Comparison of ENCODE assay signal across 8 mouse cellular contexts in the genomic region with DNA sequence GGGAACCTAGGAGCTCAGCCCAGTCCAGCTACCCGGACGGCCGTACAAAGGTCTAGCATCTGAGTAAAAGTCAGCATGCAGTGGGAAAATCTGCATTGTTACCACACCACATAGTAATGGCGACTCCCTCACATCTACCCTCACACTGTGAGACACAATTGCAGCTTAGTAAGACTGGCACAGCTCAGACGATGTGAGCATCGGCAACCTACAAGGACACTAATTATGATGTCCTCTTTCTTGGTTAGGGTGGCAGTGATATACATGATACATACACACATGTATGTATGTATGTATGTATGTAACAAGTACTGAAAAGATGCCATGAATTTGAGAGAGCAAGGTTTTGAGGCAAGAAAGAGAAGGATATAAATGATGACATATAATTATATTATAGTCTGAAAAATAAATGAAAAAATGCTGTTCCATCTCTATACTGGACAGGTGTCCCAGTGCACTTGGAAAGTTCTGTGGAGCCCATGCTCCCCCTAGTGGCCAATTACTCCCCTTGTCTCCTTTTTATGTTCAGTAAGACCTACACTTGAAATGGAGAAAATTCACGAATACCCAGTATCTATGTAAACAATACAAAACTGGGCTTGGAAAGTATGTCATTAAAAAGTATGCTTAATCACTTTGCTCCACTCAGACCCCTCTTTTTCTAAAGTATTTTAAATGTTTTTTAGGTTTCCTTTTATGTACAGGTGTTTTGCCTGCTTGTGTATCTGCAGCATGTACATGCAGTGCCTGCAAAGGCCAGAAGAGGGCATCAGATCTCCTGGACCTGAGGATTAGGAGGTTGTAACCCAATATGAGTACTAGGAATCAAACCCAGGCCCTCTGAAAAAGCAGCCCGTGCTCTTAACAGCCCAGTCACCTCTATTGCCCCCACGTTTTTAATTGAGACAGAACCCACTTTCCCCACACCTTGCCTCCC. TPM values are rescaled to one million over a fixed set of nuclear protein-coding genes. Genes with fewer than 3 reads are reported as not detected.
A peak's percentile ranks its signal among the peaks of the same experiment; 100 is the strongest.
DNase-seq lines count a peak whose midpoint lies in the region; ATAC-seq and TF ChIP-seq lines count a peak whose summit lies in the region.

No protein-coding gene starts in this region.

- no peak overlapping the region for H3K4me3 ChIP-seq in bone marrow macrophage, adult 2 months (ENCODE audit: insufficient read depth, low read length)
- H3K4me3 ChIP-seq in embryonic facial prominence, embryonic 14.5 days (ENCODE audit: low read depth, low read length): no peak overlapping the region
- H3K4me3 ChIP-seq in hindbrain, embryonic 13.5 days: no peak overlapping the region
- H3K4me3 ChIP-seq in left cerebral cortex, adult 2 months: no peak overlapping the region
- H3K4me3 ChIP-seq in midbrain, embryonic 16.5 days (ENCODE audit: low read depth, low read length): no peak overlapping the region

- H3K4me2 ChIP-seq in embryonic facial prominence, embryonic 14.5 days (ENCODE audit: low read depth, low read length): no peak overlapping the region
- H3K4me2 ChIP-seq in hindbrain, embryonic 13.5 days: no peak overlapping the region
- H3K4me2 ChIP-seq in midbrain, embryonic 16.5 days (ENCODE audit: low read length): no peak overlapping the region

- no peaks in the 10 kb centered on the region for H3K27me3 ChIP-seq in embryonic facial prominence, embryonic 14.5 days (replicated peaks; ENCODE audit: control insufficient read depth, insufficient read depth, low read length)
- no peaks in the 10 kb centered on the region for H3K27me3 ChIP-seq in hindbrain, embryonic 13.5 days
- no peaks in the 10 kb centered on the region for H3K27me3 ChIP-seq in midbrain, embryonic 16.5 days (ENCODE audit: control insufficient read depth, insufficient read depth, low read depth, low read length)

- H3K36me3 ChIP-seq in embryonic facial prominence, embryonic 14.5 days (ENCODE audit: control insufficient read depth, insufficient read depth, low read length): no peaks in the 10 kb centered on the region
- H3K36me3 ChIP-seq in hindbrain, embryonic 13.5 days: 0 out of 2 replicates have a peak, but pooled peaks cover 5% of the 10 kb centered on the region
- H3K36me3 ChIP-seq in midbrain, embryonic 16.5 days (ENCODE audit: control insufficient read depth, insufficient read depth, low read length): no peaks in the 10 kb centered on the region

- H3K27ac ChIP-seq in bone marrow macrophage, adult 2 months (ENCODE audit: insufficient read depth, low read depth, low read length): no peak overlapping the region
- H3K27ac ChIP-seq in embryonic facial prominence, embryonic 14.5 days (replicated peaks; ENCODE audit: low read depth, low read length): no peak overlapping the region
- H3K27ac ChIP-seq in hindbrain, embryonic 13.5 days: no peak overlapping the region
- no peak overlapping the region for H3K27ac ChIP-seq in left cerebral cortex, adult 2 months
- H3K27ac ChIP-seq in midbrain, embryonic 16.5 days (ENCODE audit: low read length): no peak overlapping the region

- ATAC-seq in embryonic facial prominence, embryonic 14.5 days (ENCODE audit: low read depth): no peak; the same call in 1 of the 2 replicates
- ATAC-seq in hindbrain, embryonic 13.5 days (ENCODE audit: low FRiP score): peak; percentile 47; the same call in 1 of the 2 replicates
- peak; percentile 82 for ATAC-seq in midbrain, embryonic 16.5 days

- H3K9me3 ChIP-seq in embryonic facial prominence, embryonic 14.5 days (ENCODE audit: control insufficient read depth, low read length): no peaks in the 10 kb centered on the region
- H3K9me3 ChIP-seq in hindbrain, embryonic 13.5 days: no peaks in the 10 kb centered on the region
- H3K9me3 ChIP-seq in midbrain, embryonic 16.5 days (replicated peaks; ENCODE audit: control insufficient read depth, low read length, poor library complexity, severe bottlenecking): no peaks in the 10 kb centered on the region

- H3K9ac ChIP-seq in embryonic facial prominence, embryonic 14.5 days (ENCODE audit: low read depth, low read length): no peak overlapping the region
- H3K9ac ChIP-seq in hindbrain, embryonic 13.5 days: no peak overlapping the region
- no peak overlapping the region for H3K9ac ChIP-seq in midbrain, embryonic 16.5 days (ENCODE audit: low read depth, low read length)

- WGBS in embryonic facial prominence, embryonic 14.5 days: 84% methylated on average over 9 of the region's 9 CpGs
- WGBS in hindbrain, embryonic 13.5 days: 91% methylated on average over 9 of the region's 9 CpGs
- WGBS in midbrain, embryonic 16.5 days: 91% methylated on average over 9 of the region's 9 CpGs

- peak; percentile 36 to 57 for DNase-seq in right cerebral cortex, adult 2 months (ENCODE audit: low spot score in 2 of 2)
- DNase-seq in right cerebral cortex, postnatal 25 days: no peak
- DNase-seq in embryonic facial prominence, embryonic 14.5 days (ENCODE audit: low spot score): peak; percentile 71
- peak; percentile 29 to 43 for DNase-seq in left cerebral cortex, adult 2 months (ENCODE audit: extremely low spot score in 1 of 2, low spot score in 2 of 2)
- peak; percentile 38 for DNase-seq in thymus, postnatal 36 days

- intact Hi-C loops in left cerebral cortex, adult 2 months (cut with DNase I): loop anchor here (5.0 kb wide), 1 partner anchor 474 kb away; no protein-coding TSS in a partner anchor

- TF ChIP-seq POLR2A in bone marrow macrophage, adult 2 months (IDR thresholded peaks at IDR 0.05; ENCODE audit: borderline replicate concordance, low read depth, low read length): no peak

- no peaks in the 10 kb centered on the region for H3K4me1 ChIP-seq in bone marrow macrophage, adult 2 months (ENCODE audit: control insufficient read depth, insufficient read depth, low read length)
- H3K4me1 ChIP-seq in embryonic facial prominence, embryonic 14.5 days (ENCODE audit: control insufficient read depth, insufficient read depth, low read length): no peaks in the 10 kb centered on the region
- no peaks in the 10 kb centered on the region for H3K4me1 ChIP-seq in hindbrain, embryonic 13.5 days (replicated peaks)
- H3K4me1 ChIP-seq in midbrain, embryonic 16.5 days (ENCODE audit: control insufficient read depth, insufficient read depth, low read length): no peaks in the 10 kb centered on the region

- TF ChIP-seq CTCF in bone marrow macrophage, adult 2 months (IDR thresholded peaks at IDR 0.05; ENCODE audit: low read depth, low read length): peak; percentile 10; the same call in 1 of the 2 replicates
- peak; percentile 81 for TF ChIP-seq CTCF in left cerebral cortex, adult 2 months (IDR thresholded peaks at IDR 0.05)

RNA-seq across cellular contexts. Expression of a gene that starts 57.5 kb away (rescaled TPM):
- 13.4 and 17.5 TPM in 2 replicates for polyA plus RNA-seq in bone marrow macrophage, adult 2 months (2012; ENCODE audit: insufficient read depth, insufficient read length, missing spikeins)
- 21.2 and 23.5 TPM in 2 replicates for polyA plus RNA-seq in embryonic facial prominence, embryonic 14.5 days (2014; fragmentation: Nextera tagmentation; extraction: Ambion mirVana)
- polyA plus RNA-seq in hindbrain, embryonic 13.5 days (2015; fragmentation: Nextera tagmentation; extraction: Ambion mirVana): 22.6 and 23.1 TPM in 2 replicates
- 10 to 100 TPM; 27.7 to 33.6 TPM for total RNA-seq in left cerebral cortex, adult 2 months (2021)
- 24.4 and 25.8 TPM in 2 replicates for polyA plus RNA-seq in midbrain, embryonic 16.5 days (2015; fragmentation: Nextera tagmentation; extraction: Ambion mirVana)
